Mouse (Mus musculus): Measurements from ENCODE around the gene Gm11172. TPM values are rescaled to one million over a fixed set of nuclear protein-coding genes. Genes with fewer than 3 reads are reported as not detected.

Gene Gm11172
- polyA plus RNA-seq, 1 experiment: not detected

DNA sequence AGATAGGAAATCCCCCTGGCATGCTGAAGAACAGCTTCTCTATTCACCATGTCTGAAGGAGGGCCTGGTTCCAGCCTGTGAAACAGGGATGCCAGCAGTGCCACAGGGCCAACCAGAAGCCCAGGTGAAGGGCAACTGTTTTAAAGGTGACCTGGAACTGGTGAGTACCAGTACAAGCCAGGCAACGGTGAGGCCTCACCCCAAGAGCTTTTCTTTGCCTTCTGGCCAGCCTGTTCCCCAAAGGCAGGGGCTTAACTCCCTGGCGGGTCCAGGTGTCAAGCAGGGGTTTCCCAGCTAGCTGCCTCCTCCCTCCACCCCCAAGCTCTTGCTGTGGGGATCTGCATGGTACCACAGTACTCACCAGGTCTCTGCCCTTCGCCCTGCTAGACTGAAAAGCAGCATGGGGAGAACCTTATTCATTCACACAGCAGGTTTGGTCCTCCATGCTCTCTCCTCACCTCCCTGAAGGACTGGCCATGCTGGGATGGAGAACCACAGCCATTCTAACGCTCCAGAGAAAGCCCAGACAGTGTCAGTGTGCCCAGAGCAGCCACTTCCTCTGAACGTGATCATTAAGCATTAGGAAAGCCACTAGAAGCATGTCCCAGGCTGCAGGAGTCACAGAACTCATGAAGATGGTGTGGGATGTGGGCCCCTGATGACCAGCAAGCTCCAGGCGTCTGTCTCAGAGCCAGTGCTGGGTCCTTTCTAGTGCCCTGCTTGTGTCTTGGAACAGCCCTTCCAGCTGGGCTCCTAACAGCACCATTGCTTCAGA, 30.2 kb upstream of the Gm11172 start:
- Histone ChIP-seq H3K4me3 (replicated peaks; ENCODE audit: insufficient read depth, low read depth, low read length) (no peak overlapping the region), H3K4me1 (ENCODE audit: control insufficient read depth, insufficient read depth, low read length) (no peaks in the 10 kb centered on the region), H3K27me3 (ENCODE audit: control insufficient read depth, insufficient read depth, low read length) (no peaks in the 10 kb centered on the region), H3K27ac (ENCODE audit: insufficient read depth, low read length) (no peak overlapping the region)
- 67% methylated on average over 6 of the region's 6 CpGs for WGBS
- TF ChIP-seq CTCF (IDR thresholded peaks at IDR 0.05; ENCODE audit: borderline replicate concordance, insufficient read depth, low read depth, low read length) (no peak), POLR2A (IDR thresholded peaks at IDR 0.05; ENCODE audit: borderline replicate concordance, insufficient read depth, low read length) (no peak)
- no peak for DNase-seq

DNA sequence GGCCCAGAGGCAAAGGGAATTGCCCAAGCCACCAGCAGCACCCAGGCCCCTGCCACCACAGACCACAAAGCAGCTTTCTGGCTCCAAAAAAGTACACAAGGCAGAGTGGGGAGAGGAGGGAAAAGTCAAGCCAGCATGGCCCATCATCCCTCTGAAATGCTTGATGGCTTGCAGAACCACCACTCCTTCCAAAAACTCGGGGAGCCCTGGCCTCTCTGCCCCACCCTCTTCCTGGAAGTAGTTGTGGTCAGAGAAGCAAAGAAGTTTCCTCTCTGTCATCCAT, 29.6 kb upstream of the Gm11172 start:
- no peaks in the 10 kb centered on the region for H3K4me1 ChIP-seq (ENCODE audit: control insufficient read depth, insufficient read depth, low read length)
- H3K27me3 ChIP-seq (ENCODE audit: control insufficient read depth, insufficient read depth, low read length): no peaks in the 10 kb centered on the region
- H3K4me3 ChIP-seq (replicated peaks; ENCODE audit: insufficient read depth, low read depth, low read length): no peak overlapping the region
- H3K27ac ChIP-seq (ENCODE audit: insufficient read depth, low read length): no peak overlapping the region
- TF ChIP-seq POLR2A (IDR thresholded peaks at IDR 0.05; ENCODE audit: borderline replicate concordance, insufficient read depth, low read length) (no peak), CTCF (IDR thresholded peaks at IDR 0.05; ENCODE audit: borderline replicate concordance, insufficient read depth, low read depth, low read length) (no peak)
- DNase-seq: no peak
- 70% methylated on average over 1 of the region's 1 CpGs for WGBS

DNA sequence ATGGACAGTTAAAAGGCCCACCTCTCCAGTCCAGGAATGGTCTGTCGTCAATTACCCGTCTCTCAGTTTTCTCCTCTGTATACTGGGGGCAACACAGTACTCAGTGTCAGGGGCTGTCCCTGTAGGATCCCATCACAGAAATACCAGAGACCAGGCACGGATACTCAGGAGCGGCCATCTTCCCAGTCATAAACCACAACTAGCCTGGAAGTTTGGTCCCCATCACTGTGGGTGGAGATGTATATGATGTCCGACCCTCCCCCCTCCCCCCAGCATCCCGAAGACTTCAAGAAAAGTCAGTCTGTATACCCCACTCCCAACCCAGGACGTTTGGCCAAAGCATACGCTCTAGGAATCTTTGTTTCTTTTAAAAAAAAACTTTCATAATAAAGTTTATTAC, 29.3 kb upstream of the Gm11172 start:
- no peak for DNase-seq
- no peak for TF ChIP-seq POLR2A (IDR thresholded peaks at IDR 0.05; ENCODE audit: borderline replicate concordance, insufficient read depth, low read length)
- TF ChIP-seq CTCF (IDR thresholded peaks at IDR 0.05; ENCODE audit: borderline replicate concordance, insufficient read depth, low read depth, low read length): no peak
- H3K4me3 ChIP-seq (replicated peaks; ENCODE audit: insufficient read depth, low read depth, low read length): no peak overlapping the region
- no peaks in the 10 kb centered on the region for H3K4me1 ChIP-seq (ENCODE audit: control insufficient read depth, insufficient read depth, low read length)
- H3K27me3 ChIP-seq (ENCODE audit: control insufficient read depth, insufficient read depth, low read length): no peaks in the 10 kb centered on the region
- H3K27ac ChIP-seq (ENCODE audit: insufficient read depth, low read length): no peak overlapping the region
- WGBS: 89% methylated on average over 8 of the region's 8 CpGs

DNA sequence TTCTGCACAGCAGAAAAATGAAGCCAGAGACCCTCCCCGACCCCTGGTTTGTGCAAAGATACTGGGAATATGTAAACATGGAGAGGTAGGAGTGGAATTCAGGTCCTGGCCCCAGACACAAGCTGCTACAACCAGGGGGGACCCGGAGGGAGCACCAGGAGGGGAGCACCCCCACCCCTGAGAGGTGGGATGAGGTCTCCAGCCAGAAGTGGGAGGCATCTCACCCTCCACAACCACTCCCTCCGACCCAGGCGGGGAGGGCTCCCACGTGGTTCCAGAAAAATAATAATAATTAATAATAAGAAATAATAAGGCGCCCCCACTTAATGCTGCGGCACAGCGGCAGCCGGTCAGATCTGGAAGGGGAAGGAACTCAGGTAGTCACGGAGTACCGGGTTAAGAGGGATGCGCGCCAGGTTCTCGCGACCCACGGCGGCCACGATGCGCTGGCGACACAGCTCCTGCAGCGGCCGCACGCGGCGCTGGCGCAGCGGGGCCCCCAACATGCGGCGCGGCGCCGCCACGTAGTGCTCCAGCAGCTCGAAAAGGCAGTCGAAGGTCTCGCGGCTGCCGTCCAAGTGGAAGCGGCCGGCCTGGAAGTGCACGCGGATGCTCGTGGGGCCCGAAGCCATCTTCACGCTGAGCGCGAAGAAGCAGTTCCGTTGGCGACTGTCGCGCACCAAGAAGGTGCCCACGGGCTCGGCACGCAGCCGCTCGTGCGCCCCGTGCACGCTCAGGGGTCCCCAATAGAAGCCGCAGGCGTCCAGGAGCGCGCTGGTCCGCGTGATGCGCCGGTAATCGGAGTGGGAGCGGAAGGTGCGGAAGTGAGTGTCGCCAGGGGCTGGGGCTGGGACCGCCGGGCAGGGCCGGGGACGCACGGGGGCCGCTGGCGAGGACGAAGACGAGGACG, 28.6 kb upstream of the Gm11172 start:
- WGBS: 4% methylated on average over 81 of the region's 81 CpGs
- Histone ChIP-seq H3K27ac (ENCODE audit: insufficient read depth, low read length) (no peak overlapping the region), H3K4me3 (replicated peaks; ENCODE audit: insufficient read depth, low read depth, low read length) (peak overlapping the region; percentile 92), H3K4me1 (ENCODE audit: control insufficient read depth, insufficient read depth, low read length) (no peaks in the 10 kb centered on the region), H3K27me3 (ENCODE audit: control insufficient read depth, insufficient read depth, low read length) (no peaks in the 10 kb centered on the region)
- TF ChIP-seq CTCF (IDR thresholded peaks at IDR 0.05; ENCODE audit: borderline replicate concordance, insufficient read depth, low read depth, low read length) (no peak), POLR2A (IDR thresholded peaks at IDR 0.05; ENCODE audit: borderline replicate concordance, insufficient read depth, low read length) (no peak)
- peak; percentile 40 to 45 for DNase-seq

DNA sequence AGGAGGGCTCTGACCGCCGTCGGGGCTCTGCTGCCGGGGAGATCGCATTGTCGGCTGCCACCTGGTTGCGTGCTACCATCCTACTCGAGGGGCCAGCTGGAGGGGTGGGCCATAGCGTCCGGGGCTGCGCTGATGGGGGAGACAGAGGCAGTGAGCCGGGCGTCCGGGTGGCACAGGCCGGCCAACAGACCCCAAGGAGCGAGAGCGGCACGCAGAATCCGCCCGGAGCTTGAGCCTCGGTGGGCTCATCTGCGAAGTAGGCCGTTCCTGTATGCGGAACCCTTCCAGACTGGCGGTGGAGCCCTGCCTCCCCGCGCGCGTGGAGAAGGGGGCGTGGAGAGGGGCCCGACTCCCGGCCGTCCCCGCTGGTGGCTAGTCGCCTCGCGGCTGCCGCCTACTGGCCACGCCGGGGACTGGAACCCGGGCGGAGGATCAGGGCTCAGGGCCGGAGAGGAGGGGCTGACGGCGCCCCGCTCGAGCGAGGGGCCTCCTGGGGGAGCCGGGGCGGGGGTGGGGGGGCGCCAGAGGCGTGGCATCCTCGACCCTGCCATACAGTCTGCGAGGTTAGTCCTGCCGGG, 27.8 kb upstream of the Gm11172 start:
- Histone ChIP-seq H3K4me3 (replicated peaks; ENCODE audit: insufficient read depth, low read depth, low read length) (peak overlapping the region; percentile 92), H3K27me3 (ENCODE audit: control insufficient read depth, insufficient read depth, low read length) (no peaks in the 10 kb centered on the region), H3K27ac (ENCODE audit: insufficient read depth, low read length) (peak overlapping the region; percentile 76; the same call in 1 of the 2 replicates), H3K4me1 (ENCODE audit: control insufficient read depth, insufficient read depth, low read length) (no peaks in the 10 kb centered on the region)
- TF ChIP-seq CTCF (IDR thresholded peaks at IDR 0.05; ENCODE audit: borderline replicate concordance, insufficient read depth, low read depth, low read length): peak; percentile 65
- no peak for TF ChIP-seq POLR2A (IDR thresholded peaks at IDR 0.05; ENCODE audit: borderline replicate concordance, insufficient read depth, low read length)
- peak; percentile 79 to 90 for DNase-seq
- WGBS: 2% methylated on average over 46 of the region's 55 CpGs

DNA sequence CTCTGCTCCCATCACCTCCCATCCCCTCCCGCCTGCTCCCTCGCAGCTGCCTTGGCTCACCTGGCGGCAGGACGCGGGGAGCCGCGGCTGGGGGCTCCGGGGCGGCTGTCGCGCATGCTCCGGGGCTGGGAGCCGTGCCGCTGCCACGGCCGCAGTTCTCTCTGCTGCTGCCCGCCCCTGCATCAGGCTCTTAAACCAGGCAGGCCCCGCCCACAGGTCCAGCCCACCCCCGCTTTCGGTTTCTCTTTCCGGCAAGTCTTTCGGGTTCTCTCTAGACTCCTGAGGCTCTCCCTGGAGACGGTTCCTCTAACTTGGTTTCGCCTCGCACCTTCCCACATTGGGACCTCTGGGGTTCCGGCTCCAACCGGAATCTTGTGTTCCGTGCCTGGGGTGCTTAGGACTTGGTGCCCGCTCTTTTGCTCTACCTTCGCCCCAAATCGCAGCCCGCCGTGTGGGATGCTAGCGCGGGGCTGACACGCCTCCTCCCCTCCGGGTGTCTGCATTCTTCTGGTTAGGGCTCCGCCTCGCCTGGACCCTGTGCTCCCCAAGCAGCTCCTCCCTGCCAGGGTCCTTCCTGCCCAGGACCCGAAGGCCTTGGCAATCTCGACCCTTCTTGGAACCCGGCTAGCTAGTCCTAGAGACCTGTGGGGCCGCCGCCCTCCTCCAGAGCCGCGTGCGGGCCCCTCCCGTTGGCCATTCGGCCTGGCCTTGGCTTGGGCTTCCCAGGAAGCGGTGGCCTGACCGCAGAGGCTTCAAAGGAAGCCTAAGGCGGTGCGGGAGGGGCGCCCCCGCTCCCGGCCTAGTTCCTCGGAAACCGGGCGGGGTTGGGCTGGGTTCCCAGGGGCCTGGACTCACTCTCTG, 27.1 kb upstream of the Gm11172 start, which contains the start of gene Socs1:
Gene Socs1, minus strand, starts transcription at position 166 of the 861 bp plus-strand sequence.
- H3K4me1 ChIP-seq (ENCODE audit: control insufficient read depth, insufficient read depth, low read length): no peaks in the 10 kb centered on the region
- TF ChIP-seq POLR2A (IDR thresholded peaks at IDR 0.05; ENCODE audit: borderline replicate concordance, insufficient read depth, low read length) (peak; percentile 38; the same call in 1 of the 2 replicates), CTCF (IDR thresholded peaks at IDR 0.05; ENCODE audit: borderline replicate concordance, insufficient read depth, low read depth, low read length) (no peak)
- under 1% methylated on average over 59 of the region's 59 CpGs for WGBS
- H3K27ac ChIP-seq (ENCODE audit: insufficient read depth, low read length): peak within 1 kb of the TSS; percentile 76
- DNase-seq: peak; percentile 75 to 77
- H3K4me3 ChIP-seq (replicated peaks; ENCODE audit: insufficient read depth, low read depth, low read length): peak within 1 kb of the TSS; percentile 92
- no peaks in the 10 kb centered on the region for H3K27me3 ChIP-seq (ENCODE audit: control insufficient read depth, insufficient read depth, low read length)

DNA sequence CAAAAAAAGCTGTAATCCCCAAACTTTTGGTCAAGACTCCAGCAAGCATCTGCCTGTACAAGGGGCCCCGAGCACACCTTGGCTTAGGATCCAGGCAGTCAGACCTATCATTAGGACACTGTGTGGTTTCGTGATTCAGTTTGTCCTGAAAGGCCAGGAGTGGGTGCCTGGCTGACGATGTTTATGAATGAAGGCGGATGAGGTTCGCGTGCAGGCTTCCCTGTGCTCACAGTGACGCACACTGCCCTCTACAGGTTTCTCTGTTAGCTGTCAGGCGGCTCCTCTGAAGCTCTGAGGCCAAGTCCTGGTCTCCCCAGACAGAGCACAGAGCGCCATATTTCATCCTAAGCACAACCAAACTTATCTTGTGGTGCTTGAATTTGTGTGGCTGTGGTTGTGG, 26.4 kb upstream of the Gm11172 start:
- no peaks in the 10 kb centered on the region for H3K27me3 ChIP-seq (ENCODE audit: control insufficient read depth, insufficient read depth, low read length)
- H3K4me1 ChIP-seq (ENCODE audit: control insufficient read depth, insufficient read depth, low read length): no peaks in the 10 kb centered on the region
- peak overlapping the region; percentile 92 for H3K4me3 ChIP-seq (replicated peaks; ENCODE audit: insufficient read depth, low read depth, low read length)
- WGBS: 2% methylated on average over 9 of the region's 9 CpGs
- DNase-seq: peak; percentile 85 to 86
- no peak for TF ChIP-seq POLR2A (IDR thresholded peaks at IDR 0.05; ENCODE audit: borderline replicate concordance, insufficient read depth, low read length)
- TF ChIP-seq CTCF (IDR thresholded peaks at IDR 0.05; ENCODE audit: borderline replicate concordance, insufficient read depth, low read depth, low read length): peak; percentile 94
- H3K27ac ChIP-seq (ENCODE audit: insufficient read depth, low read length): no peak overlapping the region

Measured in cerebellum, adult 2 months (tissue).